Mouse (Mus musculus) stomach, embryonic 14.5 days (tissue): ENCODE measurements around the gene Clk4. TPM values are rescaled to one million over a fixed set of nuclear protein-coding genes. Genes with fewer than 3 reads are reported as not detected.

Experiments
- ATAC-seq: fragments of 200-750 bp; cut with Nextera tagmentation; 2 replicates; pipeline ENCODE4 v1.8.0; 2017; ENCODE audit warnings: low read depth, moderate TSS enrichment; ENCODE audit not compliant: insufficient number of reproducible peaks, insufficient read depth, low FRiP score
- H3K27ac ChIP-seq: fragments of 300-500 bp; sonication (generic); 2 replicates; pipeline ENCODE4 v1.5.1; 2014; ENCODE audit warnings: mild to moderate bottlenecking, low read length, moderate library complexity, mixed read lengths
- H3K27me3 ChIP-seq: fragments of 300-500 bp; sonication (generic); 2 replicates; pipeline ENCODE4 v1.6.1; 2014; ENCODE audit warnings: low read length, control low read depth, mixed read lengths; ENCODE audit not compliant: control insufficient read depth, insufficient read depth
- H3K36me3 ChIP-seq: fragments of 300-500 bp; sonication (generic); 2 replicates; pipeline ENCODE4 v1.6.1; 2014; ENCODE audit warnings: mild to moderate bottlenecking, control low read depth, low read length, moderate library complexity, mixed read lengths; ENCODE audit not compliant: control insufficient read depth, insufficient read depth
- H3K4me1 ChIP-seq: fragments of 300-500 bp; sonication (generic); 2 replicates; pipeline ENCODE4 v1.6.1; 2014; ENCODE audit warnings: low read length, control low read depth, mixed read lengths; ENCODE audit not compliant: control insufficient read depth, insufficient read depth
- H3K4me2 ChIP-seq: fragments of 300-500 bp; sonication (generic); replicated peaks from 2 replicates; pipeline ENCODE4 v1.6.1; 2014; ENCODE audit warnings: low read depth, low read length, control low read depth
- H3K4me3 ChIP-seq: fragments of 300-500 bp; sonication (generic); 2 replicates; pipeline ENCODE4 v1.5.1; 2014; ENCODE audit warnings: low read depth, low read length, control low read depth
- H3K9ac ChIP-seq: fragments of 300-500 bp; sonication (generic); replicated peaks from 2 replicates; pipeline ENCODE4 v1.6.1; 2014; ENCODE audit warnings: low read depth, mild to moderate bottlenecking, control low read depth, low read length, moderate library complexity, mixed read lengths
- H3K9me3 ChIP-seq: fragments of 300-500 bp; sonication (generic); 2 replicates; pipeline ENCODE4 v1.6.1; 2016; ENCODE audit warnings: low read depth, low read length, control low read depth; ENCODE audit not compliant: control insufficient read depth
- WGBS: fragments of 180-500 bp; shearing (Covaris S2); extraction: QIAGEN DNeasy Blood & Tissue Kit; methylation state at CpG from one replicate; pipeline ENCODE4 v1.1.7; 2014; 5-methylcytosine and 5-hydroxymethylcytosine counted together
- polyA plus RNA-seq: library from polyadenylated mRNA; unstranded; fragments of >200 nt; fragmentation: Nextera tagmentation; extraction: Ambion mirVana; gene quantifications from 2 replicates; pipeline ENCODE4 v1.2.1, GENCODE M21; 2014

The Clk4 gene
- 140 and 141 TPM in 2 replicates for polyA plus RNA-seq

- Histone ChIP-seq H3K4me3 (peak within 1 kb of the TSS; percentile 96), H3K9me3 (no peaks in the 10 kb centered on the region), H3K36me3 (peaks cover 1% of the 10 kb centered on the region; the same call in 1 of the 2 replicates), H3K27ac (peak within 1 kb of the TSS; percentile 90), H3K9ac (peak within 1 kb of the TSS; percentile 92), H3K4me2 (peak within 1 kb of the TSS; percentile 86), H3K4me1 (peaks cover 7% of the 10 kb centered on the region; the same call in 1 of the 2 replicates), H3K27me3 (no peaks in the 10 kb centered on the region)
- no peak for ATAC-seq
- WGBS = 74% methylated on average over 3 of the region's 3 CpGs
Observed at GRCm38 (mm10) chr11:51261680-51262219, at the start of gene Clk4. Clk4 (plus strand) TSS chr11:51261730.

DNA sequence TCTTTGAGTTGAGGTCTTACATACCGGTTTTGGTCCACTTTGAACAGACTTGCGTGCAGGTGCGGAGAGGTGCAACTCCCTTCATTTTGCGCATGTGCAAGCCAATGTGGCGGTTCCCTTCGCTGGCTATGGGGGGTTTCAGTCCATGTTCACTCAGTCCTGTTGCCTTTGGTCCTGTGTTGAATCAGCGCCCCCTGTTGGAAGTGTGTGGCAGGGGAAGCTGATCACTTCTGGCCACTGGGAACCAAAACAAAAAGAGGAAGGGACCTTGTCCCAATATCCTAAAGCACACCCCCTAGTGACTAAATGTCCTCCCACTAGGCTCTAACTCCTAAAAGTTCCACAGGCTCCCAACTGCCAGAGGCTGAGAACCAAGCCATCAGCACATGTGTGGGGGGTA, 47.5 kb upstream of the Clk4 start:
- ATAC-seq = no peak
- H3K9me3 ChIP-seq = no peaks in the 10 kb centered on the region
- no peaks in the 10 kb centered on the region for H3K4me1 ChIP-seq
- no peaks in the 10 kb centered on the region for H3K36me3 ChIP-seq
- no peak overlapping the region for H3K27ac ChIP-seq
- no peak overlapping the region for H3K4me2 ChIP-seq
- no peak overlapping the region for H3K9ac ChIP-seq
- WGBS = 89% methylated on average over 7 of the region's 7 CpGs
- no peaks in the 10 kb centered on the region for H3K27me3 ChIP-seq
- H3K4me3 ChIP-seq = no peak overlapping the region

- H3K27ac ChIP-seq = no peak overlapping the region
- H3K36me3 ChIP-seq = no peaks in the 10 kb centered on the region
- 83% methylated on average over 12 of the region's 12 CpGs for WGBS
- no peak overlapping the region for H3K4me3 ChIP-seq
- H3K4me1 ChIP-seq = no peaks in the 10 kb centered on the region
- H3K9ac ChIP-seq = no peak overlapping the region
- no peak overlapping the region for H3K4me2 ChIP-seq
- ATAC-seq = no peak
- H3K27me3 ChIP-seq = no peaks in the 10 kb centered on the region
- H3K9me3 ChIP-seq = no peaks in the 10 kb centered on the region
Observed at GRCm38 (mm10) chr11:51219396-51219980, 42.0 kb upstream of the Clk4 start.

- H3K4me1 ChIP-seq = no peaks in the 10 kb centered on the region
- no peak within 1 kb of the TSS for H3K4me2 ChIP-seq
- H3K4me3 ChIP-seq = no peak within 1 kb of the TSS
- H3K27me3 ChIP-seq = no peaks in the 10 kb centered on the region
- H3K36me3 ChIP-seq = no peaks in the 10 kb centered on the region
- ATAC-seq = no peak
- H3K9me3 ChIP-seq = no peaks in the 10 kb centered on the region
- H3K9ac ChIP-seq = no peak within 1 kb of the TSS
- WGBS = 92% methylated on average over 11 of the region's 11 CpGs
- no peak within 1 kb of the TSS for H3K27ac ChIP-seq
Observed at GRCm38 (mm10) chr11:51220308-51220707, 41.2 kb upstream of the Clk4 start, which contains the start of gene Gm12569. Gm12569 (plus strand) TSS chr11:51220473.

DNA sequence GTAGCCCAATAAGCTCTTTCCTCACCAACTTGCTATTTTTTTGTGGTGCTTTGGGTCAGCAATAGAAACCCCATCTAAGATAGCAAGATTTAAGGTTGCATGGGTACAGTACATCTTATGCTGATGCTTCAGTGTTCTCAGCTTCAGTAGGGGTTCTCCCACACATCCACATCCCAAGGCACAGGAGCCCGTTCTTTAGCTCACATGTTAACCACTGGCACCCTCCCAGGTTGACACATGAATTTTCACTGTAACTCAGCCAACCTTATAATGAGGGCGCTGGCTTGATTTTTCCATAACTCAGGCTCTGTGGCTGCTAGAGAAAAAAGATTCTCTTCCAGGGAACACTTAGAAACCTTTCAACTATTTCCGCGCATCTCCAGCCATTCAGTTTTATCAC, 34.4 kb upstream of the Clk4 start:
- WGBS = 87% methylated on average over 4 of the region's 4 CpGs
- Histone ChIP-seq H3K36me3 (no peaks in the 10 kb centered on the region), H3K4me1 (no peaks in the 10 kb centered on the region), H3K27ac (no peak overlapping the region), H3K27me3 (no peaks in the 10 kb centered on the region), H3K9ac (no peak overlapping the region), H3K4me3 (no peak overlapping the region), H3K4me2 (no peak overlapping the region), H3K9me3 (no peaks in the 10 kb centered on the region)
- ATAC-seq = no peak

DNA sequence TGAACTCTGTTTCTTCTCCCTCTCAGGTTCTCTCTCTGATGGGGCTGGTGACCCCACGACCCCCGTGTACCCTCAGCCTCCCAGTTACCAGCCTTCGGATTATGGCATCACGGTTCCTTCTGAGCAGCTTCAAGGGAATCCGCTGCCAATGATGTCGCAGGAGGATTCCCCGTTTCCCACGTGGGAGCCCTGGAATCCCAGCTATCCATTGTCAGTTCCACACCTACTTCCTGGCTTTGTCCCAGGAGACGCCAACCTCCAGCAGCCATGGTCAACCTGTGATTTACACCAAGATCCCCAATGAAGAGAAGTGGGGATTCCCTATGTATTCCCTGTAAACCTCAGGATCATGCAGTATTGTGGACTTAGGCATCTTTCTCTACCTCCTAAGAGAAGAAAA, 26.9 kb upstream of the Clk4 start:
- no peak overlapping the region for H3K9ac ChIP-seq
- no peak overlapping the region for H3K4me3 ChIP-seq
- no peaks in the 10 kb centered on the region for H3K4me1 ChIP-seq
- H3K27me3 ChIP-seq = no peaks in the 10 kb centered on the region
- H3K36me3 ChIP-seq = no peaks in the 10 kb centered on the region
- no peak for ATAC-seq
- WGBS = 85% methylated on average over 9 of the region's 9 CpGs
- no peak overlapping the region for H3K4me2 ChIP-seq
- H3K9me3 ChIP-seq = no peaks in the 10 kb centered on the region
- H3K27ac ChIP-seq = no peak overlapping the region

DNA sequence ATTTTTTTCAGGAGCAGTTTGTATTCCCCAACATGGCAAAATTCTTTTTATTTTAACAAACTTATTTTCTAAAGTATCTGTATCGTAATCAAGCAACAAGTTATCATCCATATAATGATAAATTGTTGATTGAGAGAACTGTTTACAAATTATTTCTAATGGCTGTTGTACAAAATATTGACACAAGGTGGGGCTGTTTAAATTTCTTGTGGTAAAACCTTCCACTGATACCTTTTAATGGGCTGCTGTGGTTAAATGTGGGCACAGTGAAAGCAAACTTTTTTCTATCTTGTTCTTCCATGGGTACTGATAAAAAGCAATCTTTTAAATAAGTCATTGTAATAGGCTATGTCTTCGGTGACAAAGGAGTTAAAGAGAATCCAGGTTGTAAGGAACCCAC, 18.6 kb upstream of the Clk4 start:
- no peaks in the 10 kb centered on the region for H3K9me3 ChIP-seq
- ATAC-seq = no peak
- 89% methylated on average over 2 of the region's 2 CpGs for WGBS

DNA sequence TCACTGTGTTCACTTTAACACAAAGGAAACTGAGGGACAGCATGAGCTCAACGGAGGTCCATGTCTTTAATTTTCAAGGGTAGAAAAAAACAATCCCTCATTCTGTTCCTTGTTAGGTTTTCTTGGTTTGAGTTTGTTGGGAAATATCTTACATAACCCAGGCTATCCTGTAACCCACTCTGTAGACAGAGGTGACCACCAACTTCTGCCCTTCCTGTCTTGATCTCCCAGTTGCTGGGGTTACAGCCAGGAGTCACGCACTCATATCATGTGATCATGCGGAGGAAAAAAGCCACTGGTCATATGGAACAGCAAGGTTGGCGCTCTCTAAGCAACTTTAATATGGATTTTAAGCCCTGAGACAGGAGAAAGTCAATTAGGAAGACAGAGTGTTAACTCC, 4.5 kb upstream of the Clk4 start:
- Histone ChIP-seq H3K4me1 (no peaks in the 10 kb centered on the region), H3K9me3 (no peaks in the 10 kb centered on the region), H3K4me2 (no peak overlapping the region), H3K9ac (no peak overlapping the region), H3K27me3 (no peaks in the 10 kb centered on the region), H3K36me3 (no peaks in the 10 kb centered on the region), H3K4me3 (no peak overlapping the region), H3K27ac (no peak overlapping the region)
- 88% methylated on average over 4 of the region's 4 CpGs for WGBS
- ATAC-seq = no peak

More for the DNA sequence above, 18.6 kb upstream of the Clk4 start:
- H3K27me3 ChIP-seq = no peaks in the 10 kb centered on the region
- H3K4me1 ChIP-seq = no peaks in the 10 kb centered on the region
- no peak overlapping the region for H3K4me2 ChIP-seq
- H3K36me3 ChIP-seq = no peaks in the 10 kb centered on the region
- H3K4me3 ChIP-seq = no peak overlapping the region
- H3K27ac ChIP-seq = no peak overlapping the region
- no peak overlapping the region for H3K9ac ChIP-seq
